Comparison of ENCODE assay signal across 9 mouse cellular contexts in genomic region chrX:143519454-143519853, GRCm38 (mm10). TPM values are rescaled to one million over a fixed set of nuclear protein-coding genes. Genes with fewer than 3 reads are reported as not detected.
DNase-seq lines count a peak whose midpoint lies in the region; ATAC-seq and TF ChIP-seq lines count a peak whose summit lies in the region.
"Not testable (repeated sequence)": the region's sequence is repeated elsewhere in the genome, so short reads cannot be mapped to it uniquely, and the experiment has no call there.
"Had no signal": no experiment of that assay in that cellular context is flagged by ENCODE, and none has a peak within 500 bp of the region (broad histone marks: within the 10 kb centered on the region; RNA-seq: fewer than 3 reads in every experiment).

No protein-coding gene starts in this region.

- H3K27ac ChIP-seq in embryonic facial prominence, embryonic 11.5 days (replicated peaks; ENCODE audit: low read depth, low read length); forebrain, embryonic 13.5 days; hindbrain, embryonic 11.5 days (ENCODE audit: low read depth, low read length); layer of hippocampus, adult 2 months; midbrain, embryonic 13.5 days; neural tube, embryonic 12.5 days: not testable (repeated sequence)

- H3K9ac ChIP-seq in embryonic facial prominence, embryonic 11.5 days (replicated peaks; ENCODE audit: low read length); forebrain, embryonic 13.5 days; hindbrain, embryonic 11.5 days (ENCODE audit: low read depth, low read length); midbrain, embryonic 13.5 days (replicated peaks); neural tube, embryonic 12.5 days: not testable (repeated sequence)

- H3K4me1 ChIP-seq in embryonic facial prominence, embryonic 11.5 days (ENCODE audit: control insufficient read depth, insufficient read depth, low read length); hindbrain, embryonic 11.5 days (replicated peaks; ENCODE audit: control insufficient read depth, insufficient read depth, low read length); midbrain, embryonic 13.5 days (replicated peaks); neural tube, embryonic 12.5 days: not testable (repeated sequence)
- peaks cover 11% of the 10 kb centered on the region; the same call in 1 of the 2 replicates for H3K4me1 ChIP-seq in forebrain, embryonic 13.5 days

- H3K27me3 ChIP-seq in embryonic facial prominence, embryonic 11.5 days (ENCODE audit: control insufficient read depth, insufficient read depth, low read length); forebrain, embryonic 13.5 days; hindbrain, embryonic 11.5 days (ENCODE audit: control insufficient read depth, insufficient read depth, low read length); neural tube, embryonic 12.5 days (replicated peaks): not testable (repeated sequence)
- H3K27me3 ChIP-seq in midbrain, embryonic 13.5 days = peaks cover 13% of the 10 kb centered on the region; the same call in 1 of the 2 replicates

- peak; percentile 7 for DNase-seq in brain, adult 2 months (ENCODE audit: low read depth, low spot score)
- DNase-seq in embryonic facial prominence, embryonic 11.5 days (ENCODE audit: low spot score) = peak; percentile 6
- DNase-seq in hindbrain, embryonic 11.5 days (ENCODE audit: low spot score) = peak; percentile 13
- not testable (repeated sequence) for DNase-seq in layer of hippocampus, adult 2 months (ENCODE audit: low spot score in 2 of 2)

- not testable (repeated sequence) for TF ChIP-seq CTCF in layer of hippocampus, adult 2 months (conservative IDR thresholded peaks at IDR 0.05)

- WGBS in embryonic facial prominence, embryonic 11.5 days = 55% methylated on average over 5 of the region's 5 CpGs
- 56% methylated on average over 5 of the region's 5 CpGs for WGBS in forebrain, embryonic 13.5 days
- 79% methylated on average over 4 of the region's 5 CpGs for WGBS in hindbrain, embryonic 11.5 days
- 67% methylated on average over 4 of the region's 5 CpGs for WGBS in midbrain, embryonic 13.5 days
- WGBS in neural tube, embryonic 12.5 days = 82% methylated on average over 4 of the region's 5 CpGs

- ATAC-seq in embryonic facial prominence, embryonic 11.5 days (replicated peaks; ENCODE audit: insufficient number of reproducible peaks, low FRiP score, low TSS enrichment, low read depth); hindbrain, embryonic 11.5 days (ENCODE audit: low FRiP score); midbrain, embryonic 13.5 days; neural tube, embryonic 12.5 days (ENCODE audit: low FRiP score, low read depth): not testable (repeated sequence)
- ATAC-seq in forebrain, embryonic 13.5 days = 0 out of 2 replicates have a peak, but pooled peaks have one; percentile 10

- not testable (repeated sequence) for H3K4me3 ChIP-seq in embryonic facial prominence, embryonic 11.5 days (ENCODE audit: low read depth, low read length); hindbrain, embryonic 11.5 days (ENCODE audit: low read depth, low read length); neural tube, embryonic 12.5 days
- H3K4me3 ChIP-seq in forebrain, embryonic 13.5 days = peak overlapping the region; percentile 47
- H3K4me3 ChIP-seq in layer of hippocampus, adult 2 months = peak overlapping the region; percentile 29; the same call in 1 of the 2 replicates
- H3K4me3 ChIP-seq in midbrain, embryonic 13.5 days (replicated peaks) = peak overlapping the region; percentile 48

- not testable (repeated sequence) for H3K4me2 ChIP-seq in embryonic facial prominence, embryonic 11.5 days (ENCODE audit: low read depth, low read length)
- peak overlapping the region; percentile 62 for H3K4me2 ChIP-seq in forebrain, embryonic 13.5 days
- peak overlapping the region; percentile 3; the same call in 1 of the 2 replicates for H3K4me2 ChIP-seq in hindbrain, embryonic 11.5 days (replicated peaks; ENCODE audit: low read depth, low read length)
- H3K4me2 ChIP-seq in midbrain, embryonic 13.5 days (replicated peaks) = peak overlapping the region; percentile 54
- H3K4me2 ChIP-seq in neural tube, embryonic 12.5 days (replicated peaks) = peak overlapping the region; percentile 54

- not testable (repeated sequence) for H3K36me3 ChIP-seq in embryonic facial prominence, embryonic 11.5 days (replicated peaks; ENCODE audit: control insufficient read depth, insufficient read depth, low read depth, low read length); forebrain, embryonic 13.5 days (ENCODE audit: poor library complexity, severe bottlenecking); hindbrain, embryonic 11.5 days (ENCODE audit: control insufficient read depth, insufficient read depth, low read length); midbrain, embryonic 13.5 days; neural tube, embryonic 12.5 days

- not testable (repeated sequence) for H3K9me3 ChIP-seq in embryonic facial prominence, embryonic 11.5 days (replicated peaks; ENCODE audit: control insufficient read depth, low read length); forebrain, embryonic 13.5 days (replicated peaks); hindbrain, embryonic 11.5 days (ENCODE audit: control insufficient read depth, low read length); midbrain, embryonic 13.5 days; neural tube, embryonic 12.5 days

RNA-seq across cellular contexts. Expression of gene Pak3, which starts 1.1 kb away (rescaled TPM):
- polyA plus RNA-seq in embryonic facial prominence, embryonic 11.5 days (2014; fragmentation: Nextera tagmentation; extraction: Ambion mirVana) = 27.4 and 33.3 TPM in 2 replicates
- 149 and 162 TPM in 2 replicates for polyA plus RNA-seq in forebrain, embryonic 13.5 days (2015; fragmentation: Nextera tagmentation; extraction: Ambion mirVana)
- polyA plus RNA-seq in hindbrain, embryonic 11.5 days (2014; fragmentation: Nextera tagmentation; extraction: Ambion mirVana) = 55.8 and 58.9 TPM in 2 replicates
- 100 to 1,000 TPM; 132 to 138 TPM for total RNA-seq in layer of hippocampus, adult 2 months (2021)
- 164 and 171 TPM in 2 replicates for polyA plus RNA-seq in midbrain, embryonic 13.5 days (2015; fragmentation: Nextera tagmentation; extraction: Ambion mirVana)
- 73.4 and 78.4 TPM in 2 replicates for polyA plus RNA-seq in neural tube, embryonic 12.5 days (2016; fragmentation: Nextera tagmentation; extraction: Ambion mirVana)
- total RNA-seq: megakaryocyte, adult 5-6 weeks had no signal
- polyA plus RNA-seq: erythroblast, embryonic 14.5 days had no signal
